Mouse (Mus musculus): Measurements from ENCODE around the gene Ermard. TPM values are rescaled to one million over a fixed set of nuclear protein-coding genes. Genes with fewer than 3 reads are reported as not detected.

Ermard gene
- polyA plus RNA-seq, 1 experiment from 2014 or later, result 78.9 TPM

DNA sequence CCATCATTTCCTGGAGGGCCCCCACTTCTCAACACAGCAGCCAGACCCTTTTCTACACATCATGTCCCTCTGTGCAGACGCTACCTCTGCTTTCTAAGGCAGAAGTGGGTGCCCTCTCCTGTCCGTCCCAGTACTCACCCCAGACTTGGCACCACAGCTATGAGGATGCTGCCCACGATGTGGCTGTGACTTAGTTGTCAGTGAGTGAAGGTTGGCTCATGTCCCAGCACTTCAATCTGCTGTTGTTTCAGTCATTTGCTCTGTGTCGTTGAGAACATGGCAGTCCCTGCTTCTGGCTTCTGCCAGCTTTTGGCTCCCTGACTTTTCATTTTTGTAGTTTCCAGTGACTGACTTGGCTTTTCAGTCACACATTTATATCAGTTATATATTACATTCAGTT lies 14.9 kb downstream of the Ermard start:
- H3K9me3 ChIP-seq (ENCODE audit: low read depth, low read length), result no peaks in the 10 kb centered on the region
- H3K36me3 ChIP-seq (ENCODE audit: insufficient read depth), result peaks cover 24% of the 10 kb centered on the region
- H3K4me2 ChIP-seq, result no peak overlapping the region
- H3K27me3 ChIP-seq (ENCODE audit: insufficient read depth, low read length), result no peaks in the 10 kb centered on the region
- no peak for TF ChIP-seq CTCF (IDR thresholded peaks at IDR 0.05; ENCODE audit: low read depth)
- 66% methylated on average over 4 of the region's 4 CpGs for WGBS
- no peaks in the 10 kb centered on the region for H3K4me1 ChIP-seq (ENCODE audit: insufficient read depth)
- no peak overlapping the region for H3K9ac ChIP-seq
- H3K4me3 ChIP-seq (ENCODE audit: low read depth, low read length), result no peak overlapping the region
- no peak for ATAC-seq (ENCODE audit: insufficient read depth)
- H3K27ac ChIP-seq (ENCODE audit: low read depth), result no peak overlapping the region
- no peak for DNase-seq

DNA sequence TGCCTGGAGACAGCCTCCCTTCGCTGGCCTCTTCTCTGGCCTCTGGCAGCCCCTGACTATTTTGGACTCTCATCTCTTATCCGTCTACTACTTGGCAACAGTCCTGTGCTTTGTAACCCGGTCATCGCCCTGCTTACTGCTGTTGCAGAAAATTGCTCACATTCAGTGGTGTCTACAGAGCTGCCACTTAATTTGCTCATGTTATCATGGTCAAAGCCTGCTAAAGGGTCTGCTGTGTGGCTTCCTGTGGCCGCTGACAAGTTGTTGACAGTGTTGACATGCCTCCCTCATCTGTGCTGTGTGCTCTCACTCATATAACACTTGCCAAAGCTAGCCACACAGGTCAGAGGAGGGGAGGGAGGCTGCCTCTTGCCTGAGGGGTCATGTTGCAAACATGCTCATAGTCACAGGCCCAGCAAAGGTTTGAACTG lies 17.2 kb downstream of the Ermard start:
- DNase-seq, result peak; percentile 73
- no peaks in the 10 kb centered on the region for H3K4me1 ChIP-seq (ENCODE audit: insufficient read depth)
- peaks cover 27% of the 10 kb centered on the region for H3K36me3 ChIP-seq (ENCODE audit: insufficient read depth)
- WGBS, result 65% methylated on average over 5 of the region's 5 CpGs
- peak; percentile 88 for ATAC-seq (ENCODE audit: insufficient read depth)
- no peak overlapping the region for H3K4me3 ChIP-seq (ENCODE audit: low read depth, low read length)
- no peaks in the 10 kb centered on the region for H3K27me3 ChIP-seq (ENCODE audit: insufficient read depth, low read length)
- H3K9me3 ChIP-seq (ENCODE audit: low read depth, low read length), result no peaks in the 10 kb centered on the region
- TF ChIP-seq CTCF (IDR thresholded peaks at IDR 0.05; ENCODE audit: low read depth), result no peak
- no peak overlapping the region for H3K27ac ChIP-seq (ENCODE audit: low read depth)
- H3K9ac ChIP-seq, result no peak overlapping the region
- H3K4me2 ChIP-seq, result no peak overlapping the region

DNA sequence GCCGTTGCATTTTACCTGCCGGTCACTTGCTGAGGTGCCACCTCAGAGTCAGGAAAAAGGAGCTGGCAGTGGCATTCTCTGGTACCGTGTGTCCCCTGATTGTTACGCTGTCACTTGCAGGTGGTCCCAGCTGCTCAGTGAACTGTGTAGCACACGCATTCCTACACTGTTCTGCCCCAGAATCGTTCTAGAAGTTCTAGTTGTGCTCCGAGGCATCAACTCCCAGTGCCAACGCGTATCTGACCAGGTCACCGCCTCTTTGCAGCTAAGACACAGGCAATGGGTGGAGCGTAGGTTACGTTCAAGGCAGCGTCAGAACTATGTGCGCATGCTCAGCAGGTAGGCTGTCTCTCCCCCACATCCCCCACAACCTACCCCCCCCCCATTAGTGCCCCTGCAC lies 18.6 kb downstream of the Ermard start:
- H3K27ac ChIP-seq (ENCODE audit: low read depth), result no peak overlapping the region
- ATAC-seq (ENCODE audit: insufficient read depth) (no peak), DNase-seq (no peak)
- no peaks in the 10 kb centered on the region for H3K4me1 ChIP-seq (ENCODE audit: insufficient read depth)
- H3K9me3 ChIP-seq (ENCODE audit: low read depth, low read length), result no peaks in the 10 kb centered on the region
- no peak overlapping the region for H3K4me2 ChIP-seq
- H3K36me3 ChIP-seq (ENCODE audit: insufficient read depth), result peaks cover 27% of the 10 kb centered on the region
- no peak overlapping the region for H3K4me3 ChIP-seq (ENCODE audit: low read depth, low read length)
- WGBS, result 91% methylated on average over 14 of the region's 14 CpGs
- no peak for TF ChIP-seq CTCF (IDR thresholded peaks at IDR 0.05; ENCODE audit: low read depth)
- no peaks in the 10 kb centered on the region for H3K27me3 ChIP-seq (ENCODE audit: insufficient read depth, low read length)
- no peak overlapping the region for H3K9ac ChIP-seq

DNA sequence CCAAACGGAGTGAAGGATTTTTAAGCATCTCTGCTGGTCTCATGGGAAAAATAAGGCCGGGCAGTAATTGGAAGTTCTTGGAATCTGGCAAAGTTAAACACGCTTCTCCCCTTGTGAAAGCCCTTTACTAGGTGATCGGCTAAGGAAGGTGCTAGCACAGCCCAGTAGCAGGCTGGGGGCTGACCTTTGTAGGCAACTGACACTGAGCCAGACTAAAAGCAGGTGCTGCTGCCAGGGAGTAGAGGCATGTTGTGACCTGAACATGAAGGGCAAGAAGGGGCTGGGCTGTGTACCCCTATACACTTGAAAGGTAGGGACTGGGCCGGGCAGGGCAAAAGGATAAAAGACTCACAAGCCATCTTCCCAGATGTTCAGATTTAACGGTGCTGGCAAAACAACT lies 19.3 kb downstream of the Ermard start:
- no peak overlapping the region for H3K4me3 ChIP-seq (ENCODE audit: low read depth, low read length)
- H3K9me3 ChIP-seq (ENCODE audit: low read depth, low read length), result no peaks in the 10 kb centered on the region
- no peak overlapping the region for H3K9ac ChIP-seq
- WGBS, result 91% methylated on average over 6 of the region's 6 CpGs
- no peak for TF ChIP-seq CTCF (IDR thresholded peaks at IDR 0.05; ENCODE audit: low read depth)
- H3K4me2 ChIP-seq, result no peak overlapping the region
- no peak overlapping the region for H3K27ac ChIP-seq (ENCODE audit: low read depth)
- H3K4me1 ChIP-seq (ENCODE audit: insufficient read depth), result no peaks in the 10 kb centered on the region
- peaks cover 27% of the 10 kb centered on the region for H3K36me3 ChIP-seq (ENCODE audit: insufficient read depth)
- DNase-seq (no peak), ATAC-seq (ENCODE audit: insufficient read depth) (no peak)
- H3K27me3 ChIP-seq (ENCODE audit: insufficient read depth, low read length), result no peaks in the 10 kb centered on the region

DNA sequence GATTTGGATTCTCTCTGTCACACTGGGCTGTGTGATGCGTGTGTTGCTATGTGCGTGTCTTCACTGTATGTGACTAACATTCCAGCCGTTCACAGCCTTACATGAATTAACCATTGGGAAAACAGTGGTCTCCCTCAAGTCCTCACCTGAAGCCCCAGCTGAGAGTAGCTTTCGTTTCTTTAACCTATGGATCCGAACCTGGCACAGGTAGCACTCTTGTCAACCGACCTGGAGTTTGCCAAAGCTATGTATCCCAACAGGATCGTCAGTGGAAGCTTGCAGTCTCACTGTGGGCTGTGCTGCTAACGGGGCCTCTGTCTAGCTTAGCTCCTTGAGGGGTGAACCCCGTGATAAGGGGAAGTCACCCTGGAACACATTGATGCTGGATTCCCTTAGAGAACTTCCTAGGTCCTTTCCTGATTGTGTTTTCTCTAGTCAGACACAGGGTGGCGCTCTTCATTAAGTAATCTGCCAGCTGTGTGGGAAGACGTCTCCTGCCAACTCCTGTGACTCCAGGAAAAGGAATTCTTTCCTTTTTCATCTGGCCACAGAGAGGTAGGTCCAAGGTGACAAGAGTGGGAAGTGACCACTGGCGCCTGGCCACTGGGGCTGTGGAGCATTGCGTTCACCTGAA lies 24.5 kb downstream of the Ermard start:
- Histone ChIP-seq H3K4me2 (no peak overlapping the region), H3K27ac (ENCODE audit: low read depth) (no peak overlapping the region)

DNA sequence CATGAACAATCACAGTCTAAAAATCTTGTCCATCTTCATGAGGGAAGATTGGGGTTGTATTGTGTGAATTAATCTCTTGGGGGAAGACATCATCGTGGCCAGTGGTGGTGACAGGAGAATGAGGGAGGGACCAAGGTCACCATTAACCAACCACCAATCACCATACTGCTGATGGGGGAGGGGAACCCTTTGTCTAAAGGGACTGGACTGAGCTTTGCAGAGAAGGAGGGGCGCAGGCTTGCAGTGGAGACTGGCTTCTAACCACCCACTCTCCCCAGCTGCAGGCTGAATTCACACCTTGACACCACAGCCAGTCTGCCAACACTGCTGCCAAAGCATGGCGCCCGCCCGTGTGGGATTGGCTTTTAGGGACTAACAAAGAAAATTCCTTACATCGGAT lies 25.1 kb downstream of the Ermard start:
- Histone ChIP-seq H3K36me3 (ENCODE audit: insufficient read depth) (peaks cover 3% of the 10 kb centered on the region; the same call in 1 of the 2 replicates), H3K27ac (ENCODE audit: low read depth) (no peak overlapping the region), H3K4me1 (ENCODE audit: insufficient read depth) (no peaks in the 10 kb centered on the region), H3K9me3 (ENCODE audit: low read depth, low read length) (no peaks in the 10 kb centered on the region), H3K4me3 (ENCODE audit: low read depth, low read length) (no peak overlapping the region), H3K27me3 (ENCODE audit: insufficient read depth, low read length) (no peaks in the 10 kb centered on the region), H3K4me2 (no peak overlapping the region), H3K9ac (no peak overlapping the region)
- WGBS, result 51% methylated on average over 6 of the region's 6 CpGs
- ATAC-seq (ENCODE audit: insufficient read depth) (peak; percentile 56; the same call in 1 of the 2 replicates), DNase-seq (peak; percentile 25)
- TF ChIP-seq CTCF (IDR thresholded peaks at IDR 0.05; ENCODE audit: low read depth), result no peak

More for the DNA sequence above, 24.5 kb downstream of the Ermard start:
- H3K4me1 ChIP-seq (ENCODE audit: insufficient read depth), result no peaks in the 10 kb centered on the region
- H3K4me3 ChIP-seq (ENCODE audit: low read depth, low read length), result no peak overlapping the region
- H3K27me3 ChIP-seq (ENCODE audit: insufficient read depth, low read length), result no peaks in the 10 kb centered on the region
- H3K9ac ChIP-seq, result no peak overlapping the region
- H3K9me3 ChIP-seq (ENCODE audit: low read depth, low read length), result no peaks in the 10 kb centered on the region
- peaks cover 4% of the 10 kb centered on the region; the same call in 1 of the 2 replicates for H3K36me3 ChIP-seq (ENCODE audit: insufficient read depth)
- peak; percentile 74 for ATAC-seq (ENCODE audit: insufficient read depth)
- WGBS, result 40% methylated on average over 13 of the region's 13 CpGs
- peak; percentile 86 for DNase-seq
- TF ChIP-seq CTCF (IDR thresholded peaks at IDR 0.05; ENCODE audit: low read depth), result peak; percentile 79

DNA sequence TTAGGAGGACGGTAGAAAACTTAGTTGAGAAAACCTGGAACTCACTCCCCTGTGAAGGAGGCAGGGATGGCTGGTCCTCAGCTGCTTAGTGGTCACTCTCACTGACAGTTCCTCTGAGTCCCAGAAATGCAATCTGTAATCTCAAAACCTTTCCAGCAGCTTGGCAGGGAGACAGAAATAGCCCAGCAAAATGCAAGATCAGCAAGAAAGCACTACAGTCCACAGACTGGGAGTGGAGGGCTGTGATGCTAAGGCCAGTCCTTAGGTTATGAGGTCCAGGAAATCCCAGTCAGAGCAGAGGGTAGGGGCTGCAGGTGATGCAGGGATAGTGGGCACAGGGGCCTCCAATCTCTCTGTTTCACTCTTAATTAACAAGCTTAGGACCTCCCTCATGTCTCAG lies 25.9 kb downstream of the Ermard start:
- 64% methylated on average over 1 of the region's 1 CpGs for WGBS
- Histone ChIP-seq H3K27ac (ENCODE audit: low read depth) (no peak overlapping the region), H3K9ac (no peak overlapping the region), H3K27me3 (ENCODE audit: insufficient read depth, low read length) (no peaks in the 10 kb centered on the region), H3K4me3 (ENCODE audit: low read depth, low read length) (no peak overlapping the region), H3K4me1 (ENCODE audit: insufficient read depth) (no peaks in the 10 kb centered on the region), H3K9me3 (ENCODE audit: low read depth, low read length) (no peaks in the 10 kb centered on the region), H3K36me3 (ENCODE audit: insufficient read depth) (peaks cover 2% of the 10 kb centered on the region; the same call in 1 of the 2 replicates), H3K4me2 (no peak overlapping the region)
- DNase-seq (peak; percentile 51), ATAC-seq (ENCODE audit: insufficient read depth) (no peak)
- no peak for TF ChIP-seq CTCF (IDR thresholded peaks at IDR 0.05; ENCODE audit: low read depth)
